Mouse (Mus musculus) heart, embryonic 16.5 days (tissue): ENCODE measurements around the gene Asna1. TPM values are rescaled to one million over a fixed set of nuclear protein-coding genes. Genes with fewer than 3 reads are reported as not detected.

Source experiments
- ATAC-seq: fragments of 200-750 bp; cut with Nextera tagmentation; replicated peaks from 2 replicates; pipeline ENCODE4 v1.8.0; 2017; ENCODE audit warnings: moderate number of reproducible peaks; ENCODE audit not compliant: insufficient read depth, low FRiP score; ENCODE audit errors: extremely low read depth
- H3K27ac ChIP-seq: fragments of 300-500 bp; sonication (generic); 2 replicates; pipeline ENCODE4 v1.5.1; 2014; ENCODE audit warnings: mild to moderate bottlenecking, low read length, control low read depth, moderate library complexity
- H3K27me3 ChIP-seq: fragments of 300-500 bp; sonication (generic); 2 replicates; pipeline ENCODE4 v1.6.1; 2014; ENCODE audit warnings: low read length, mixed read lengths; ENCODE audit not compliant: control insufficient read depth, insufficient read depth
- H3K36me3 ChIP-seq: fragments of 300-500 bp; sonication (generic); 2 replicates; pipeline ENCODE4 v1.6.1; 2014; ENCODE audit not compliant: control insufficient read depth, insufficient read depth
- H3K4me1 ChIP-seq: fragments of 300-500 bp; sonication (generic); 2 replicates; pipeline ENCODE4 v1.6.1; 2014; ENCODE audit warnings: low read length, mixed read lengths; ENCODE audit not compliant: control insufficient read depth, insufficient read depth
- H3K4me2 ChIP-seq: fragments of 300-500 bp; sonication (generic); 2 replicates; pipeline ENCODE4 v1.6.1; 2014; ENCODE audit warnings: low read depth, mild to moderate bottlenecking, control low read depth, low read length
- H3K4me3 ChIP-seq: fragments of 300-500 bp; sonication (generic); 2 replicates; pipeline ENCODE4 v1.5.1; 2014; ENCODE audit warnings: mild to moderate bottlenecking, control low read depth, low read length
- H3K9ac ChIP-seq: fragments of 300-500 bp; sonication (generic); 2 replicates; pipeline ENCODE4 v1.6.1; 2014; ENCODE audit warnings: low read length, control low read depth
- H3K9me3 ChIP-seq: fragments of 300-500 bp; sonication (generic); replicated peaks from 2 replicates; pipeline ENCODE4 v1.6.1; 2016; ENCODE audit warnings: low read length; ENCODE audit not compliant: control insufficient read depth
- WGBS: fragments of 180-500 bp; shearing (Covaris S2); extraction: QIAGEN DNeasy Blood & Tissue Kit; methylation state at CpG from one replicate; pipeline ENCODE4 v1.1.7; 2014; 5-methylcytosine and 5-hydroxymethylcytosine counted together
- polyA plus RNA-seq: library from polyadenylated mRNA; unstranded; fragments of >200 nt; fragmentation: Nextera tagmentation; extraction: Ambion mirVana; gene quantifications from 2 replicates; pipeline ENCODE4 v1.2.1, GENCODE M21; 2015

The Asna1 gene
- polyA plus RNA-seq, 1 experiment from 2014 or later = 111 TPM

- no peak for ATAC-seq
- H3K36me3 ChIP-seq = no peaks in the 10 kb centered on the region
- H3K9ac ChIP-seq = peak overlapping the region; percentile 73
- H3K27ac ChIP-seq = peak overlapping the region; percentile 80
- H3K4me3 ChIP-seq = peak overlapping the region; percentile 73; the same call in 1 of the 2 replicates
- WGBS = 26% methylated on average over 11 of the region's 11 CpGs
- peak overlapping the region; percentile 97 for H3K4me2 ChIP-seq
- no peaks in the 10 kb centered on the region for H3K27me3 ChIP-seq
- no peaks in the 10 kb centered on the region for H3K9me3 ChIP-seq
- H3K4me1 ChIP-seq = peaks cover 60% of the 10 kb centered on the region
Observed at GRCm38 (mm10) chr8:84980622-84981358, 44.3 kb downstream of the Asna1 start.

DNA sequence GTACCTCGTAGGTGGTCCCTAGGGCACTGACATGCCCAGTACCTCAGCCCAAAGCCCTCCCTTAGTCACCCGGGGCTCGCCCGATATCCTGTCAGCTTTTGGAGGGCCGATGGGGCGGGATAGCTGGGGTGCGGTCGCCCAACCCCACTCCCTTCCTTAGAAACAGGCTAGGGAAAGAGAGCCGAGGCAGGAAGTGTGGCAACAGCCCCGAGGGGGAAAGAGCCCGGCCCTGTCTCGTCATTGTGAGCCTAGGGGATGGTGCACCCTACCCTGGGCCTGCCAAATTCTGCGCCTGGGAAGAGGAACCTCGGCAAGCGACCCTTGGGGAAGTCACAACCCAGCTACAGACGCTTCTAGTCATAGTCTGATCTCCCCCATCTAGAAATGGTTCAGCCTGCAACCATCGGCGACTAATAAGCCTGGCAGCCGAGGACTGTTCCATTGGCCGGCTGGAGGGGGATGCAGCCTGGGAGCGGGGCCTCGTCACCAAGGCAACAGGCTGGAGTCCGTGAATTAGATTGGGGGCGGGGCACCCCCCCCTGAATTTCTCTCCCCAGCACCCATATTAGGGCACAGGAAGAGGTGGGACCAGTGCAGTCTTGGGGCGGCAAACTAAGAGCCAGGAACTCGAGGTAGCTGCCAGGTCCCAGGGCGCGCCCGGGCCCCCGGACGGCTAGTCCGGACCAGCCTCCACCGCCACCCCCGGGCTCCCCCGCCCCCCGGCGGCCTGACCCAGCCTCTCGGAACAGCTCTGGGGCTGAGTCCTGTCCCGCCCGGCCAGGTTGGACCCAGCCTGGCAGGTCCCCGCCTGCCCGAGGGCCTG is 45.3 kb downstream of the Asna1 start:
- Histone ChIP-seq H3K27ac (peak overlapping the region; percentile 94), H3K4me2 (peak overlapping the region; percentile 97), H3K27me3 (no peaks in the 10 kb centered on the region), H3K9me3 (no peaks in the 10 kb centered on the region), H3K9ac (peak overlapping the region; percentile 73), H3K36me3 (no peaks in the 10 kb centered on the region), H3K4me3 (peak overlapping the region; percentile 73), H3K4me1 (peaks cover 54% of the 10 kb centered on the region)
- ATAC-seq = peak; percentile 18
- WGBS = 3% methylated on average over 42 of the region's 42 CpGs

DNA sequence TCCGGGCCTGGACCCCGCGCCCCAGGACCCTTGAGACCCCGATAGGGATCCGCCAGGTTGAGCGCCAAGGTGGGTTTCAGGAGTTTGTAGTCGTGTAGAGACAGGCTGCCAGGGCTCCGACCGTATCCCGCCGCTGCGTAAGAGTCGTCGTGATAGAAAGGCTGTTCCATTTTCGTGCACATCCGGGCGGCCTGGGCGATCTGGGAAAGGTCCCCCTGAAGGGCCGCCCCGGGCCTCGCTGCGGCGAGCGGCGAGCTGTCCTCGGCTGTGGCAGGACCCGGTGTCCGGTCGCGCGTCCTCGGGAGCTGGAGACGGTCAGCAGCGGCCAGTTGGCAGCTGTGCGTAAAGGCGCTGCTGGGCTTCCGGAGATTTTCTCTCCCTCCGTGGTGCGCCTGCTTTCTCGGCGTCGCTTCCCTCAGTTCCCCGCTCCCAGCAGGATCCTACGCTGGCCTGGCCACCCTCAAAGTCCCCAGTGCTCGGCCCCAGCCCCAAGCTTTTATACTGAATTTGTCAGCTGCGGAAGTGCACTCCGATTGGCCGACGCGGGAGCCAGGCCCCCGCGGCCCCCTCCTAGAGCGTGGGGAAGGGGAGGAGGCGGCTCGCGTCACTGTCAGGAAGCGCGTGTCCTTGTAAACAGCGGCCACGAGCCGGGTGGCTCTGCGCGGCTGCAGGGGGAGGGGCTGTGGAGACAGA is 46.7 kb downstream of the Asna1 start, which contains the start of gene Junb:
Gene Junb (minus strand): TSS at position 471 of the 693 bp plus-strand sequence.
- H3K9me3 ChIP-seq = no peaks in the 10 kb centered on the region
- no peaks in the 10 kb centered on the region for H3K27me3 ChIP-seq
- ATAC-seq = peak; percentile 58
- 1% methylated on average over 63 of the region's 63 CpGs for WGBS
- H3K36me3 ChIP-seq = peaks cover 7% of the 10 kb centered on the region; the same call in 1 of the 2 replicates
- H3K27ac ChIP-seq = peak within 1 kb of the TSS; percentile 94
- H3K4me2 ChIP-seq = peak within 1 kb of the TSS; percentile 97
- H3K9ac ChIP-seq = peak within 1 kb of the TSS; percentile 90
- H3K4me3 ChIP-seq = peak within 1 kb of the TSS; percentile 73
- peaks cover 48% of the 10 kb centered on the region for H3K4me1 ChIP-seq

DNA sequence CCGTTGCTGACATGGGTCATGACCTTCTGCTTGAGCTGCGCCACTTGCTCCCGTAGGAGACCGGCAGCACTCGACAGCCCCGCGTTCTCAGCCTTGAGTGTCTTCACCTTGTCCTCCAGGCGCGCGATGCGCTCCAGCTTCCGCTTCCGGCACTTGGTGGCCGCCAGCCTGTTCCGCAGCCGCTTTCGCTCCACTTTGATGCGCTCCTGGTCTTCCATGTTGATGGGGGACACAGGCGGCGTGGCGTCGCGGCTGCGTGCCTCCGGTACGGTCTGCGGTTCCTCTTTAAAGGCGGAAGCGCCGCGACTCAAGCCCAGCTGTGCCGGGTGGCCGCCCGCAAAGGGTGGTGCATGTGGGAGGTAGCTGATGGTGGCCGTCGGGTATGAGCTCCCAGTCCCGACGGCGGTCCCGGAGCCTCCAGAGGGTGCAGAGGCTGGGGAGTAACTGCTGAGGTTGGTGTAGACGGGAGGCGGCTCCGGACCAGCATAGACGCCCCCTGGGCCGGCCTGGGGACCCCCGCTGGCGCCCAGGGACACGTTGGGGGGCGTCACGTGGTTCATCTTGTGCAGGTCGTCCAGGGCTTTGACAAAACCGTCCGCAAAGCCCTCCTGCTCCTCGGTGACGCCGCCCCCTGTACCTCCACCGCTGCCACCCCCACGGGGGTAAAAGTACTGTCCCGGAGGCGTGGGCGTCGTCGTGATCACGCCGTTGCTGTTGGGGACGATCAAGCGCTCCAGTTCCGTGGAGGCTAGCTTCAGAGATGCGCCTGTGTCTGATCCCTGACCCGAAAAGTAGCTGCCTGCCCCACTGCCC is 47.4 kb downstream of the Asna1 start:
- H3K36me3 ChIP-seq = peaks cover 7% of the 10 kb centered on the region
- under 1% methylated on average over 69 of the region's 70 CpGs for WGBS
- peak overlapping the region; percentile 94 for H3K27ac ChIP-seq
- ATAC-seq = no peak
- H3K9ac ChIP-seq = peak overlapping the region; percentile 90
- H3K9me3 ChIP-seq = no peaks in the 10 kb centered on the region
- H3K4me1 ChIP-seq = peaks cover 48% of the 10 kb centered on the region
- H3K4me3 ChIP-seq = peak overlapping the region; percentile 73
- peak overlapping the region; percentile 97 for H3K4me2 ChIP-seq
- no peaks in the 10 kb centered on the region for H3K27me3 ChIP-seq

GRCm38 (mm10) chr8:84976763-84977434 is 48.2 kb downstream of the Asna1 start:
- H3K27me3 ChIP-seq = no peaks in the 10 kb centered on the region
- peak overlapping the region; percentile 90 for H3K9ac ChIP-seq
- peak overlapping the region; percentile 73 for H3K4me3 ChIP-seq
- 3% methylated on average over 25 of the region's 25 CpGs for WGBS
- ATAC-seq = no peak
- peak overlapping the region; percentile 94 for H3K27ac ChIP-seq
- no peaks in the 10 kb centered on the region for H3K9me3 ChIP-seq
- H3K4me1 ChIP-seq = peaks cover 44% of the 10 kb centered on the region
- peaks cover 7% of the 10 kb centered on the region for H3K36me3 ChIP-seq
- peak overlapping the region; percentile 97 for H3K4me2 ChIP-seq

GRCm38 (mm10) chr8:84976031-84976762 is 48.9 kb downstream of the Asna1 start:
- peak overlapping the region; percentile 73 for H3K4me3 ChIP-seq
- ATAC-seq = peak; percentile 81
- H3K27ac ChIP-seq = peak overlapping the region; percentile 94
- peak overlapping the region; percentile 97 for H3K4me2 ChIP-seq
- under 1% methylated on average over 58 of the region's 61 CpGs for WGBS
- peak overlapping the region; percentile 90 for H3K9ac ChIP-seq
- no peaks in the 10 kb centered on the region for H3K27me3 ChIP-seq
- H3K36me3 ChIP-seq = peaks cover 14% of the 10 kb centered on the region
- no peaks in the 10 kb centered on the region for H3K9me3 ChIP-seq
- H3K4me1 ChIP-seq = peaks cover 41% of the 10 kb centered on the region

DNA sequence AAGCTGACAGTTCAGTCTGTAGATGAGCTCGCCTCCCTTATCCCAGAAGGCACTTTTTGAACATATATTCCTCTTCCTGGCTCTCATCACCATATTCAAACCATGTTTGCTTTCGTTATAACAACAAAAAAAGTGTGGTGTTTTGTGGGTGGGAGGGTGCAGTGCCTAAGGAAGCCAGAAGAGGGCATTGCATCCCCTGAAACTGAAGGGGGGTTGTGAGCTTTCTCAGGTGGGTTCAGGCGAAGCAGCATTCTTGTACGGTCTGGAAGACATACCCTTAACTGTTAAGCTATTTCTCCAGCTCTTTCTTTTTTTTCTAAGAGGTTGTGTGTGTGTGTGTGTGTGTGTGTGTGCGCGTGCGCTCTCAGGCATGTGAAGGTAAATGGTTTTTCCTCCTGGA is 49.6 kb downstream of the Asna1 start:
- Histone ChIP-seq H3K4me1 (peaks cover 41% of the 10 kb centered on the region), H3K4me2 (peak overlapping the region; percentile 97; the same call in 1 of the 2 replicates), H3K4me3 (no peak overlapping the region), H3K36me3 (peaks cover 16% of the 10 kb centered on the region), H3K27ac (peak overlapping the region; percentile 94), H3K9me3 (no peaks in the 10 kb centered on the region), H3K27me3 (no peaks in the 10 kb centered on the region), H3K9ac (no peak overlapping the region)
- no peak for ATAC-seq
- 36% methylated on average over 7 of the region's 7 CpGs for WGBS
